Mouse (Mus musculus) embryonic stem cell, embryonic (primary cell): Measurements from ENCODE around the gene Sec14l3.

Source experiments
- CTCF ChIA-PET, 4 experiments: fragments of 300-600 bp in 2 of 4; fragments of 350-600 bp in 2 of 4; sonication (Branson Sonifier 250); formaldehyde crosslinking; loops; one replicate each; lab custom pipeline; 2022; ENCODE audit warnings: inconsistent platforms in 2 of 4; lab: Charles Lee
- POLR2A ChIA-PET, 4 experiments: fragments of 300-600 bp in 2 of 4; fragments of 350-600 bp in 2 of 4; sonication (Branson Sonifier 250); formaldehyde crosslinking; loops; one replicate each; lab custom pipeline; 2022; ENCODE audit warnings: antibody characterized with exemption in 4 of 4, inconsistent platforms in 1 of 4; lab: Charles Lee

Sec14l3 gene

DNA sequence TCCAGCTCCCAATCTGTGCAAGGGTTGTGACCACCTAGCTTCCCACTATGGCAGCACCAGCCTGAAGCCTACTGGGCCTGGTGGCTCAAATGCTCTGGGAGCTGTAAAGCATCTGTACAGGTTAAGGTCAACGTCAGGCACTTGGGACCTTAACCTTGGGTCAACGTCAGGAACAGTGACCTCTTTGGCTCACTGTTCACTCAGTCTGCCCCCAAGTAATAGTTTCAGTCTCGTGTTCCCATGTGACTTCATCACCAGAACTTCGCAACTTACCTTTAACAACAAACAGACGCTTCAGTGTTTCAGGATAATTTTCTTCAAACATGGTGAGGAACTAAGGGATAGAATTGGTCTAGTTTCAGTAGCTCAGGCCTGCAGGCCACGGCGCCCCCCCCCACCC is 44.0 kb downstream of the Sec14l3 start:
- POLR2A ChIA-PET: interaction anchor here in 3 of 4 experiments (0.6 to 1.6 kb wide), 5 partner anchors 10 to 1079 kb away, joined by 3 to 7 read pairs (median 6); partner anchors contain the start of gene Mtfp1 (in 1 of the 3)
- CTCF ChIA-PET: interaction anchor here in 2 of 4 experiments (0.7 to 1.4 kb wide), 4 partner anchors 14 to 111 kb away, joined by 3 to 4 read pairs (median 3); partner anchors contain the start of gene Sec14l2 (in 1 of the 2)

- ChIA-PET POLR2A (interaction anchor here in 1 of 4 experiments (0.5 to 2.0 kb wide), 2 partner anchors 16 to 79 kb away, joined by 4 to 5 read pairs; no protein-coding TSS in a partner anchor), CTCF (interaction anchor here in 1 of 4 experiments (0.6 kb wide), 1 partner anchor 89 kb away, joined by 3 read pairs; no protein-coding TSS in a partner anchor)
Observed at GRCm38 (mm10) chr11:4112033-4112432, 47.4 kb downstream of the Sec14l3 start.

DNA sequence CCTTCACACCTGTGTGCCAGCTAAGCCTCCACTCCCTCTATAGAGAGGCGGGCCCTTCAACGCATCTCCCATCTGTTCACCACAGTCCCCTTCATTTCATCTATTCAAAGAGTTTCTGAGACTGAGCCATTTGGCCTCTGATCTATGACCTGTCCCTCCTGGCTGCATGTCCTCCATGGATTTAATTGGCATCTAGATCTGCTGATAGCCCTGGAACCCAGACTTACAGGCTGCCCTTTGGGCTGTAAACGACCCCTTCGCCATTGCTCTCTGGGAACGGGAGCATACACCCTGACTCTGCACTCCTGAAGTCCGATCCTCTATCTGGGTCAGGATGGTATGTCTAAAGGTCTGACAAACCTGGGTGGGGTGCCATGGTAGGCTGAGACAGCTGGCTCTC is 48.2 kb downstream of the Sec14l3 start:
- POLR2A ChIA-PET: interaction anchor here in 1 of 4 experiments (0.5 to 2.0 kb wide), 2 partner anchors 17 to 80 kb away, joined by 4 to 5 read pairs; no protein-coding TSS in a partner anchor
- CTCF ChIA-PET: interaction anchor here in 1 of 4 experiments (0.6 kb wide), 1 partner anchor 89 kb away, joined by 3 read pairs; no protein-coding TSS in a partner anchor

DNA sequence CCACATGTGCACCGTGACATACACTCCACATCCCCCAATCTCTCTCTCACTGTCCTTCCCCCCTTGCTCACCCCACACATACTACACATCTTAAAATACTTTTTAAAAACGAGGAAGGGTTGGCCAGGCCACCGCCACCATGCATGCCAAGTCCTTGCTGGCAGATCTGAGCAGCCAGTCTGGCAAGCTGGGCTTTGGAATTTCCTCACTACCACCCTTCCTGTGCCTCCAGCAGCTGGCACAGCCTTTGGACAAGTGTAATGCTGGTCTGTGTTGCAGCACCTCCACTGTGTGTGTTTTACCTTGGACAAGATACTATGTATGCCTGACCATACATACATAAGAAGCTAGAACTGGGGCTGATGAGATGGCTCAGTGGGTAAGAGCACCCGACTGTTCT is 48.9 kb downstream of the Sec14l3 start:
- POLR2A ChIA-PET: interaction anchor here in 1 of 4 experiments (0.9 kb wide), 1 partner anchor 34 kb away, joined by 3 read pairs; no protein-coding TSS in a partner anchor
- CTCF ChIA-PET: interaction anchor here in 2 of 4 experiments (0.6 to 1.8 kb wide), 3 partner anchors 10 to 33 kb away, joined by 4 to 6 read pairs (median 4); partner anchors contain the start of gene Sec14l2 (in 1 of the 2)

GRCm38 (mm10) chr11:4113970-4114369 is 49.3 kb downstream of the Sec14l3 start:
- POLR2A ChIA-PET: interaction anchor here in 2 of 4 experiments (0.7 to 1.7 kb wide), 3 partner anchors 21 to 182 kb away, joined by 3 to 4 read pairs (median 4); partner anchors contain the start of genes Rnf215 (in 1 of the 2) and Tcn2 (in 1 of the 2)
- CTCF ChIA-PET: interaction anchor here in 3 of 4 experiments (0.5 to 1.8 kb wide), 7 partner anchors 9 to 187 kb away, joined by 3 to 12 read pairs (median 5); partner anchors contain the start of gene Sec14l2 (in 1 of the 3)

GRCm38 (mm10) chr11:4114541-4114940 is 49.9 kb downstream of the Sec14l3 start:
- CTCF ChIA-PET: interaction anchor here in 3 of 4 experiments (0.5 to 1.8 kb wide), 9 partner anchors 9 to 193 kb away, joined by 3 to 12 read pairs (median 5); partner anchors contain the start of genes Lif (in 1 of the 3) and Sec14l2 (in 1 of the 3)

DNA sequence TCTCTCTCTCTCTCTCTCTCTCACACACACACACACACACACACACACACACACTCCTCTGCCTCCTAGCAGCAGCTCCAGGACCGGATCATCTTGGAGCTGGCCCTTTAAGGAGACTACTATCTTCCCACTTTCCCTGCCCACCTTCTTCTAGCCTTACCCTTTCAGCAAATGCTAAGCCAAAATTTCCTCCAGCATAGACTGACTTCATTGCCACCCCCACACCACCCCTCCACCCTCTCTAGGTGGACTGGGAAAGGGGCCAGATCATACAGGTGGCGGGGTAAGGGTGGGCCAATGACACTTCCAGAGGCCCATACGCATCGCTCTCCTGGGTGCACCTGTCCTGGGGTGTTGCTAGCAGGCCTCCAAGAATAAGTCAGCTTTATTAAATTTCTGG is 50.8 kb downstream of the Sec14l3 start:
- ChIA-PET CTCF (interaction anchor here in 1 of 4 experiments (1.8 kb wide), 2 partner anchors 8 to 194 kb away, joined by 3 to 4 read pairs; partner anchors contain the start of gene Sec14l2), POLR2A (interaction anchor here in 1 of 4 experiments (1.4 to 1.7 kb wide), 2 partner anchors 20 to 21 kb away, joined by 3 to 4 read pairs; partner anchors contain the start of gene Rnf215)

More at GRCm38 (mm10) chr11:4114541-4114940, 49.9 kb downstream of the Sec14l3 start:
- POLR2A ChIA-PET: interaction anchor here in 2 of 4 experiments (0.6 to 1.7 kb wide), 4 partner anchors 20 to 193 kb away, joined by 3 to 9 read pairs (median 4); partner anchors contain the start of genes Rnf215 (in 1 of the 2) and Tcn2 (in 1 of the 2)

DNA sequence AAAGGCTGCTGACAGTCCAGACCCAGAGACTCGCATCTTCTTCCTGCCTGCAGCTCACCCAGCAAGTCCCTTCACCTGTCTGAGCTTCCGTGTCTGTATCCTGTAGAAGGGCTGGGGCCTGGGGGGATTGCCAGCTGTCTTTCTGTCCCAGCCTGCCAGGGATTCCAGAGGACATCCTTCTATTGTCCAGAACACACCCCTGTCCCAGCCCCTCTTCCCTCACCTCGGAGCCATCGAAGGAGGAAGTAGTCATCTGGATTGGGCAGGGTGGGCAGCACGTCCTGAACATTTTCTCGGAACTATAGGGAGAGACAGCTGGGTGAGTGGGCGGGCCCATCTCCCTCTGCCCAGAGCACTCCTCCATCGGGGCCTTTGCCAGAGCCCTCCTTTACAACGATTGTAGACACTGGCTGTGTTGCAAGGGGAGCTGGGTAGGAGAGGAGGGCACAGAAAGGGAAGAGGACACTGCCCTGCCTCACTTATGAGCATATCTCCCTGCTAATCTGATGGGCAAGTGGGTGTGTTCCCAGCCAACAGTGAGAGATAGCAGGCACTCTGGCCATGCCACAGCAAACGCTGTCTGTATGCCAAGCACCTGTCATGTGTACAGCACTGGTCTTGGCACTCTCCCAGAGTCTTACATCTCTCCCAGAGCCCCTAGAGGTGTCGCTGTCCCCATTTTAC is 52.0 kb downstream of the Sec14l3 start:
- ChIA-PET CTCF (interaction anchor here in 3 of 4 experiments (0.5 to 1.9 kb wide), 3 partner anchors 18 to 154 kb away, joined by 4 to 12 read pairs (median 4); partner anchors contain the start of gene Rnf215 (in 1 of the 3)), POLR2A (interaction anchor here in 2 of 4 experiments (1.4 to 2.6 kb wide), 3 partner anchors 18 to 22 kb away, joined by 3 to 20 read pairs (median 13); no protein-coding TSS in a partner anchor)

GRCm38 (mm10) chr11:4117372-4118071 is 52.9 kb downstream of the Sec14l3 start:
- ChIA-PET CTCF (interaction anchor here (0.5 to 1.9 kb wide), 9 partner anchors 17 to 153 kb away, joined by 3 to 12 read pairs (median 4); partner anchors contain the start of gene Rnf215 (in 1 of the 4)), POLR2A (interaction anchor here in 2 of 4 experiments (0.8 to 2.6 kb wide), 17 partner anchors 9 to 150 kb away, joined by 3 to 20 read pairs (median 4); partner anchors contain the start of genes Mtfp1 (in 1 of the 2) and Rnf215 (in 1 of the 2))

- ChIA-PET POLR2A (interaction anchor here (0.5 to 2.6 kb wide), 34 partner anchors 9 to 488 kb away, joined by 3 to 20 read pairs (median 4); partner anchors contain the start of genes Rnf215 (in 2 of the 4), Tbc1d10a (in 2 of the 4), Mtfp1 (in 1 of the 4) and Pes1 (in 1 of the 4)), CTCF (interaction anchor here (0.5 to 1.9 kb wide), 22 partner anchors 12 to 584 kb away, joined by 3 to 10 read pairs (median 4); partner anchors contain the start of gene Rnf215 (in 2 of the 4))
Observed at GRCm38 (mm10) chr11:4118081-4118921, 53.7 kb downstream of the Sec14l3 start.

DNA sequence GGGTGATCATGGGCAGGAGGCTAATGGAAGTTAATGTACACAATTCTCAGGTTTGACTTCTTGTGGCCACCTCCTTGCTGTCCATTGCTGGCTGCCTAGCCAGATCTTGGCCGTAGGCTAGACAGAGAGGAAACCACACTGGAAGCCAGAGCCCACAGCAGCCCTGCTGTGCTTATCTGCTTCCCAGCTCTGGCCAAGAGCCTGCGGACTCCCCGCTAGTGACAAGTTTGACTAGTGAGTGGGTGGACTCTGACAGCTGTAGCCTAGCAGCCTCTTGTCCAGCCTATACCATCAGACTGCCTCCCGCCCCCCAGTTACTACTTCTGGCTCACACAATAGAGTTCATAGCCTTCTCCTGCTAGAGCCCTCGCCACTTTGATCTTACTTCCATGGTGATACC is 55.0 kb downstream of the Sec14l3 start:
- CTCF ChIA-PET: interaction anchor here in 1 of 4 experiments (1.7 kb wide), 1 partner anchor 15 kb away, joined by 6 read pairs; no protein-coding TSS in a partner anchor
- POLR2A ChIA-PET: interaction anchor here in 2 of 4 experiments (0.5 to 2.4 kb wide), 7 partner anchors 8 to 524 kb away, joined by 3 to 7 read pairs (median 3); partner anchors contain the start of gene Rnf215 (in 1 of the 2)

DNA sequence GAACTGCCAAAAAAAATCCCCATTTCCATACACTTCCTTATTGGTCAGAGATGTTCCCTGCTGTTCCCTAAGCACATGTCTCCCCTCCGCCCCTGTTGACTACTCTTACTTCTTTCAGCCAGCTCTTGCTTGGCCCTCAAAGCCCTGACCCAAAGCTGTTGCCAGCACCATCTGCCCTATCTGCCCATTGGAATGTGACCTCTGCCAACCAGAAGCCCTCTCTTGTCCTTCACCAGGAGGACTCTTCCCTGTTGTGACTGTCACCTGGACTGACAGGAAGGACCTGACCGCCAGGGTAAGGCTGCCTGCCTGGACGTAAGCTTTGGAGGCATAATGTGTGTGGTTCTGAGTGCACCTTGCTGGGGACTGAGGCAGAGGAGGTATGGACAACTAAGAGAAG is 57.0 kb downstream of the Sec14l3 start:
- ChIA-PET POLR2A (interaction anchor here in 1 of 4 experiments (2.4 to 2.8 kb wide), 3 partner anchors 13 to 28 kb away, joined by 10 to 19 read pairs (median 11); partner anchors contain the start of gene Rnf215), CTCF (interaction anchor here in 2 of 4 experiments (0.6 to 1.9 kb wide), 3 partner anchors 7 to 27 kb away, joined by 3 to 8 read pairs (median 3); partner anchors contain the start of gene Rnf215 (in 1 of the 2))

GRCm38 (mm10) chr11:4122226-4122625 is 57.6 kb downstream of the Sec14l3 start:
- POLR2A ChIA-PET: interaction anchor here in 3 of 4 experiments (1.4 to 2.8 kb wide), 5 partner anchors 12 to 28 kb away, joined by 4 to 19 read pairs (median 10); partner anchors contain the start of gene Rnf215 (in 1 of the 3)
- CTCF ChIA-PET: interaction anchor here in 3 of 4 experiments (1.4 to 1.9 kb wide), 5 partner anchors 12 to 69 kb away, joined by 6 to 10 read pairs (median 7); partner anchors contain the start of gene Rnf215 (in 2 of the 3)

- POLR2A ChIA-PET: interaction anchor here in 3 of 4 experiments (0.6 to 2.8 kb wide), 31 partner anchors 9 to 726 kb away, joined by 3 to 19 read pairs (median 4); partner anchors contain the start of genes Tbc1d10a (in 3 of the 3), Rnf215 (in 2 of the 3), Mtfp1 (in 1 of the 3) and Sf3a1 (in 1 of the 3)
- CTCF ChIA-PET: interaction anchor here (0.6 to 2.1 kb wide), 26 partner anchors 8 to 259 kb away, joined by 3 to 10 read pairs (median 4); partner anchors contain the start of genes Rnf215 (in 3 of the 4), Castor1 (in 1 of the 4), Gal3st1 (in 1 of the 4) and Osbp2 (in 1 of the 4)
Observed at GRCm38 (mm10) chr11:4122742-4123579, 58.3 kb downstream of the Sec14l3 start, which contains the start of gene Sec14l2. Sec14l2 (minus strand) TSS chr11:4123415.
